Mouse (Mus musculus): ENCODE measurements around the gene Ovch2. TPM values are rescaled to one million over a fixed set of nuclear protein-coding genes. Genes with fewer than 3 reads are reported as not detected.

The Ovch2 gene
- polyA plus RNA-seq, 1 experiment from 2014 or later, result not detected

DNA sequence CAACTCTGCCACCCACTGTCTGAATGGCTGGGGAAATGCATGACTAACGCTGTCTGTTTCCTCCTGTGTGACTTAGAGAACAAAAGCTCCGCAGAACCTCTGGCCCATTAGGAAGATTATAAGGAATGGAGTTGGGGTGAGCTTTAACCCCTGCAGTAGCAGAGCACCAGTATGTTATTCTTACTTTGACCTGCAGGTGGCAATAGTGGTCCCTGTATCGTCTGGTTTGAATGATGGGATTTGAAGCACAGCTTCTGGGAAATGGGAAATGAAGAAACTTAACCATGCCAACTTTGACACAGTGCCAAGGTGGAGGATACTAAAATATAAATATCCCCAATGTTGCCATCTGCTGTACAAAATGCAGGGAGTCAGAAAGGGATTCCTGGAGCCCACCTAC is 51.7 kb downstream of the Ovch2 start:
- Histone ChIP-seq H3K4me3 (ENCODE audit: low read depth, low read length) (no peak overlapping the region), H3K9me3 (ENCODE audit: control insufficient read depth, low read length) (no peaks in the 10 kb centered on the region), H3K4me1 (replicated peaks; ENCODE audit: control insufficient read depth, insufficient read depth) (no peaks in the 10 kb centered on the region), H3K27me3 (ENCODE audit: control insufficient read depth, insufficient read depth, low read length) (no peaks in the 10 kb centered on the region), H3K4me2 (replicated peaks; ENCODE audit: low read depth) (no peak overlapping the region), H3K9ac (ENCODE audit: low read length) (no peak overlapping the region), H3K27ac (replicated peaks) (no peak overlapping the region), H3K36me3 (ENCODE audit: control insufficient read depth, insufficient read depth, low read length) (peaks cover 9% of the 10 kb centered on the region)
- no peak for TF ChIP-seq EP300 (optimal IDR thresholded peaks at IDR 0.05)
- TF ChIP-seq CTCF (IDR thresholded peaks at IDR 0.05; ENCODE audit: low read depth), result peak; percentile 84
- WGBS, result 5% methylated on average over 3 of the region's 3 CpGs
- DNase-seq (ENCODE audit: low spot score), result peak; percentile 47
- ATAC-seq (ENCODE audit: low FRiP score, low TSS enrichment), result peak; percentile 43; the same call in 1 of the 2 replicates

DNA sequence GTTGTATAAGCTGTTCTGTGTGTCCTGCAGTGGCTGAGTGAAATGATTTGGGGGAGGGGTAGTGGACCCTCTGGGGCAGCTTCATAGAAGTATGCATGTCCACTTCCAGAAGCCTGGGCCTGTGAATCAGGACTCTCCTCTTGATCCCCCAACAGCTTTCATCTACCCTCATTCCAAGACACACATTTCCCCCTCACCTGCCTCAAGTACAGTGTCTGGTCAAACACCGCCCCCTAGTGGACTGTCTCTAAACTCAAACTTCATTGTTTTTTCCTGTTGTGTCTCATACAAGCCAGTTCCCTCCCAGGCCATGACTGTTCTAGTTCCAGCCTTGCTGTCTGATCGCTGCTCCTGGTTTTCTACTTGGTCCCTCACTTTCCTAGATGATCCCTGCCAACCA is 53.1 kb downstream of the Ovch2 start:
- no peak overlapping the region for H3K27ac ChIP-seq (replicated peaks)
- H3K4me1 ChIP-seq (replicated peaks; ENCODE audit: control insufficient read depth, insufficient read depth), result no peaks in the 10 kb centered on the region
- DNase-seq (ENCODE audit: low spot score), result peak; percentile 73
- peak; percentile 38; the same call in 1 of the 2 replicates for ATAC-seq (ENCODE audit: low FRiP score, low TSS enrichment)
- H3K9me3 ChIP-seq (ENCODE audit: control insufficient read depth, low read length), result no peaks in the 10 kb centered on the region
- no peak for TF ChIP-seq EP300 (optimal IDR thresholded peaks at IDR 0.05)
- TF ChIP-seq CTCF (IDR thresholded peaks at IDR 0.05; ENCODE audit: low read depth), result peak; percentile 88
- 13% methylated on average over 2 of the region's 2 CpGs for WGBS
- no peak overlapping the region for H3K4me3 ChIP-seq (ENCODE audit: low read depth, low read length)
- no peak overlapping the region for H3K4me2 ChIP-seq (replicated peaks; ENCODE audit: low read depth)
- H3K9ac ChIP-seq (ENCODE audit: low read length), result no peak overlapping the region
- peaks cover 16% of the 10 kb centered on the region for H3K36me3 ChIP-seq (ENCODE audit: control insufficient read depth, insufficient read depth, low read length)
- H3K27me3 ChIP-seq (ENCODE audit: control insufficient read depth, insufficient read depth, low read length), result no peaks in the 10 kb centered on the region

- no peak for TF ChIP-seq EP300 (optimal IDR thresholded peaks at IDR 0.05)
- no peak for TF ChIP-seq CTCF (IDR thresholded peaks at IDR 0.05; ENCODE audit: low read depth)
- no peak overlapping the region for H3K4me2 ChIP-seq (replicated peaks; ENCODE audit: low read depth)
- no peak overlapping the region for H3K4me3 ChIP-seq (ENCODE audit: low read depth, low read length)
- WGBS, result 82% methylated on average over 9 of the region's 9 CpGs
- H3K9me3 ChIP-seq (ENCODE audit: control insufficient read depth, low read length), result no peaks in the 10 kb centered on the region
- DNase-seq (ENCODE audit: low spot score) (no peak), ATAC-seq (ENCODE audit: low FRiP score, low TSS enrichment) (no peak)
- H3K9ac ChIP-seq (ENCODE audit: low read length), result no peak overlapping the region
- H3K36me3 ChIP-seq (ENCODE audit: control insufficient read depth, insufficient read depth, low read length), result peaks cover 17% of the 10 kb centered on the region
- no peaks in the 10 kb centered on the region for H3K27me3 ChIP-seq (ENCODE audit: control insufficient read depth, insufficient read depth, low read length)
- no peaks in the 10 kb centered on the region for H3K4me1 ChIP-seq (replicated peaks; ENCODE audit: control insufficient read depth, insufficient read depth)
- H3K27ac ChIP-seq (replicated peaks), result no peak overlapping the region
Measured at GRCm38 (mm10) chr7:107747476-107747875, 53.5 kb downstream of the Ovch2 start.

DNA sequence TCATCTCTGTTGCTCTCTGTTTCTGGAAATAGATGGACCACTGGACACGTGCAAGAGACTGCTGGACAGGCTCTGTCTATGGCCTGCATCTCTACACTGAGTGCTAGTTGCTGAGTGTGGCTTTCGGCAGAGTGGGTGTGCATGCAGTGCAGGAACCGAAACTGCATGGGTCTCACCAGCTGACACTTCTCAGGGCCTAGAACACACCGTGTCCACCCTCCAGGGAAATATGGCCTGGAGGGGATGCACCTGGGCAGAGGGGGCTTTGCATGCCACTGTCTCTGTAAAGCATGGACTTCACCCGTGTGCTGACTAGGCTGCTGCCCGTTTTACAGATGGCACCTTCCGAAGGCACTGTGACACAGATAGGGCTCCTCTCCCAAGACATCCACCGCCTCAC is 55.0 kb downstream of the Ovch2 start:
- H3K27ac ChIP-seq (replicated peaks), result no peak overlapping the region
- H3K4me2 ChIP-seq (replicated peaks; ENCODE audit: low read depth), result no peak overlapping the region
- TF ChIP-seq CTCF (IDR thresholded peaks at IDR 0.05; ENCODE audit: low read depth) (no peak), EP300 (optimal IDR thresholded peaks at IDR 0.05) (no peak)
- ATAC-seq (ENCODE audit: low FRiP score, low TSS enrichment) (no peak), DNase-seq (ENCODE audit: low spot score) (peak; percentile 11)
- no peak overlapping the region for H3K4me3 ChIP-seq (ENCODE audit: low read depth, low read length)
- no peaks in the 10 kb centered on the region for H3K27me3 ChIP-seq (ENCODE audit: control insufficient read depth, insufficient read depth, low read length)
- no peak overlapping the region for H3K9ac ChIP-seq (ENCODE audit: low read length)
- H3K9me3 ChIP-seq (ENCODE audit: control insufficient read depth, low read length), result no peaks in the 10 kb centered on the region
- H3K36me3 ChIP-seq (ENCODE audit: control insufficient read depth, insufficient read depth, low read length), result peaks cover 17% of the 10 kb centered on the region
- no peaks in the 10 kb centered on the region for H3K4me1 ChIP-seq (replicated peaks; ENCODE audit: control insufficient read depth, insufficient read depth)
- 87% methylated on average over 8 of the region's 8 CpGs for WGBS

DNA sequence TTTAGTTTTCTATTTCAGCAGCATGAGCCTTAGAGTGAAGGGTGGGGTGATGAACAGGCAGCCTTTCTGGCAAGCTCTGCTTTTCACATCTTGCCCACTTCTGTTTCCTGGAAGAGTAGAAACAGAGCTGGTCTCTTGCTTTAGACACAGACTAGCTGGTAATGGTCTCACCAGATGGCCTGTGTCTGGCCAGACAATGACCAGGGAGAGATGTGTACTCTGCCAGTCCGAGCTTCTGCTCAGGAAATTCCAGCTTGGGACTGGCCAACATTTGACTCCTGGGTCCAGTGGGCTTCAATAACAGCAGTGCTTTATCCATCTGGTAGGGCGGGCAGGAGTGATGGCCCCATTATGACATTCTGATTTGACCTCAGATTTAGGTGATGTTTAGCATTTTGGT is 55.9 kb downstream of the Ovch2 start:
- Histone ChIP-seq H3K27me3 (ENCODE audit: control insufficient read depth, insufficient read depth, low read length) (no peaks in the 10 kb centered on the region), H3K9ac (ENCODE audit: low read length) (no peak overlapping the region), H3K4me1 (replicated peaks; ENCODE audit: control insufficient read depth, insufficient read depth) (no peaks in the 10 kb centered on the region), H3K4me3 (ENCODE audit: low read depth, low read length) (no peak overlapping the region), H3K9me3 (ENCODE audit: control insufficient read depth, low read length) (no peaks in the 10 kb centered on the region), H3K36me3 (ENCODE audit: control insufficient read depth, insufficient read depth, low read length) (peaks cover 17% of the 10 kb centered on the region), H3K4me2 (replicated peaks; ENCODE audit: low read depth) (no peak overlapping the region), H3K27ac (replicated peaks) (no peak overlapping the region)
- peak; percentile 10 for DNase-seq (ENCODE audit: low spot score)
- WGBS, result 68% methylated on average over 2 of the region's 2 CpGs
- no peak for ATAC-seq (ENCODE audit: low FRiP score, low TSS enrichment)
- TF ChIP-seq EP300 (optimal IDR thresholded peaks at IDR 0.05) (no peak), CTCF (IDR thresholded peaks at IDR 0.05; ENCODE audit: low read depth) (no peak)

DNA sequence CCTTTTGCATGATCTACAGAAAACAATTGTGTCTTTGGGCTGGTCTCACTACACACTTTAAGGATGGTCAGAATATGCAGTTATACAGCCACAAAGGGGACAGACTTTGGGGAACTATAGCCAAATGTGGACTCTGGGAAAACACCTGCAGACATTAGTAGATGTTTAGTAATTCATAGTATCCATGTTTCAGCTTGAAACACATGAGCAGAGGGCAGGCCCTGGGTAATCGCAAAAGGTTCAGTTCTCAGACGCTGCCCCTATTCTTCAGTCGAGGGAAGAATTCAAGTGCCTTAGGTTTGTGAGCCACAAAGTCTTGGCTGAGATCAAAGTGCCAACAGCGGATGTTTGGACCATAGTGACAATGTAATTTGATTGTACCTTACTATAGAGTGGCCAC is 56.6 kb downstream of the Ovch2 start:
- DNase-seq (ENCODE audit: low spot score), result peak; percentile 6
- no peaks in the 10 kb centered on the region for H3K9me3 ChIP-seq (ENCODE audit: control insufficient read depth, low read length)
- peaks cover 17% of the 10 kb centered on the region for H3K36me3 ChIP-seq (ENCODE audit: control insufficient read depth, insufficient read depth, low read length)
- no peaks in the 10 kb centered on the region for H3K27me3 ChIP-seq (ENCODE audit: control insufficient read depth, insufficient read depth, low read length)
- TF ChIP-seq EP300 (optimal IDR thresholded peaks at IDR 0.05) (no peak), CTCF (IDR thresholded peaks at IDR 0.05; ENCODE audit: low read depth) (no peak)
- no peak overlapping the region for H3K4me3 ChIP-seq (ENCODE audit: low read depth, low read length)
- H3K9ac ChIP-seq (ENCODE audit: low read length), result no peak overlapping the region
- no peak for ATAC-seq (ENCODE audit: low FRiP score, low TSS enrichment)
- no peak overlapping the region for H3K4me2 ChIP-seq (replicated peaks; ENCODE audit: low read depth)
- 84% methylated on average over 4 of the region's 4 CpGs for WGBS
- no peaks in the 10 kb centered on the region for H3K4me1 ChIP-seq (replicated peaks; ENCODE audit: control insufficient read depth, insufficient read depth)
- H3K27ac ChIP-seq (replicated peaks), result no peak overlapping the region

Data from stomach, postnatal 0 days (tissue).